Mouse (Mus musculus) adrenal gland, adult (tissue): Measurements from ENCODE around the gene Maea.
A peak's percentile ranks its signal among the peaks of the same experiment; 100 is the strongest.
"Not testable (repeated sequence)": the region's sequence is repeated elsewhere in the genome, so short reads cannot be mapped to it uniquely, and the experiment has no call there.

ENCODE experiments used
- DNase-seq, 2 experiments: peaks; one replicate each; pipeline ENCODE4 v3.0.0; 2022 to 2023; ENCODE audit warnings: low spot score in 1 of 2; ENCODE audit not compliant: inconsistent age in 2 of 2

Gene Maea

DNA sequence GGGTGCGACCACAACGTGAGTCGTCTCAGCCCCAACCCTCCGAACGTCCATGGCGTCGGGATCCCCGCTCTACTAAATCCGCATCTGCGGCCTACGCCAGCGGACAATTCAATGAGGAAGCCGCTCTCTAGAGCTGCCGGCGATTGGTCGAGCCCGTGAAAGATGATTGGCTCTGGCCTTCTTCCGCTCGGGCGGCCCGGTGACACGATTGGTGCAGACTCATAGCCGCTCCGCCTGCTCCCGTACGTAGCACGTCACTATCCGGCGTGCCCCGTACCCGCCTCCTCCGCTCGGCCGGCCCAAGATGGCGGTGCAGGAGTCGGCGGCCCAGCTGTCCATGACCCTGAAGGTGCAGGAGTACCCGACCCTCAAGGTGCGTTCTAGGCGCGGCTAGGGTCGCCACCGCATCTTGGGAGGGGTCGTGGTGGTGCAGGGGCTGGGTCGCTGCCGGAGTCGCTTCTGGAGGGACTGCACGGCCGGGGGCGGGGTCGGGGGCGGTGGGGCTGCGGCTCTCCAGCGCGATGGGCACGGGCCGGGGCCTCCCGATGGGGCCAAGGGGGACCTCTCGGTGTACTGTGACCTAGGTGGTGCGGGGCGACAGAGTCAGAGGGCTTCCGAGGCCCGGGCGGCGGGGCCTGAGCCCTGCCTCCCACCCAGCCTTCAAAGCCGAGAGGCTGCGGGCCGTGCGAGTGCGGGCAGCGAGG lies at the start of gene Maea:
TSS of gene Maea (plus strand) at position 237 of the 704 bp plus-strand sequence.
- peak; percentile 97 to 98 for DNase-seq

DNA sequence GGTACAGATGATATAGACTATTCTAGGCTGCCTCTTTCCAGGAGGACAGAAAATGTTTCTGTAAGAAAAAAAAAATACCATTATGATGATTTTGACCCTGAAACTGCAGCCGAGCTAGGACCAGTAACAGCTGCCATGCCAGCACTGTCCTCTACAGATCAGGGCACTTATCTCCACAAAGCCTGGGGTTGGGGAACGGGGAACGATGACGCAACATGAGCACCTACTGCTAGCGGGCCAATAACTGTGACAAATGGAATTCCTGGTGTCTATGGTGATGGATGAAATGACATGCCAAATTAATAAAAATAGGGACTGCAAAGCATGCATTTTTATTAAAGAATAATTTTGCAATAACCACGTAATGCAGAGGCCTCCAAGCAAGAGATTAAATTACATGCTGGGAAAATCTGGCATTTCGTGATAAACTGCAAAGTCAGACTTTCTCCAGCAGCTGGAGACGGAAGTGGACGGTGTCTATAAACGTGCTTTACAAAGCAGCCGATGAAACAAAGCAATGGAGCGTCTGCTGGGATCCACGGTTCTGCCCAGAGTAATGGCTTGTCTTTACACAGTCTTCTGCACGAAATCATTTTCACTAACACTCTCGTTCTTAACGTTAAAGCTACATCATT lies 41.4 kb upstream of the Maea start:
- DNase-seq, result peak in 1 of 2 experiments; percentile 24

DNA sequence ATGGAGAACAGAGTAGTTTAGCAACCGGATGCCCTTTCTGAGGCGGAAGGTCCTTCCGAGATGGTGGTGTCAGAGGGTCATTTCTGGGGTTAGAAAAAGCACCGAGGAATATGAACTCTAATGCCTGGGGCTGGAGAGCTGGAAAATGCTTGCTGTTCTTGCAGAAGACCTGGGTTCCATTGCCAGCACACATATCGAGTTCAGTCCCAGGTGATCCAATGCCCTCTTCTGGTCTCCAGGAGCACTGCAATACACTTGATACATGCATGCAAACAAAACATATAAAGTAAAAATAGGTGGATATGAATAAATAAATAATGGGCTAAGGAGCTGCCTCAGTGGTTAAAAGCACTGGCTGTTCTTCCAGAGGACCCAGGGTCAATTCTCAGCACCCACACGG lies 38.1 kb upstream of the Maea start:
- peak; percentile 9 to 46 for DNase-seq

DNA sequence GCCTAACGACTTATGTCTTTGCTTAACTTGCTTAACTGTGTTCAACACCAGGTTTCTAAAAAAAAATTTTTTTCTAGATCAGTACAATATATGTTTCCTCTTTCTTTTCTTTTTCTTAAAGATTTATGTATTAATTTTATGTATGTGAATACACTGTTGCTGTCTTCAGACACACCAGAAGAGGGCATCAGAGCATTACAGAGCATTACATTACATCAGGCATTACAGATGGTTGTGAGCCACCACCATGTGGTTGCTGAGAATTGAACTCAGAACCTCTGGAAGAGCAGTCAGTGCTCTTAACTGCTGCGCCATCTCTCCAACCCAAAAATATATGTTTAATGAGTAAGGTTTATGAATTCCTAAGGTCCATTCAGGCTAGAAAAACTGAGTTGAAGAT lies 33.5 kb upstream of the Maea start:
- DNase-seq, result no peak

DNA sequence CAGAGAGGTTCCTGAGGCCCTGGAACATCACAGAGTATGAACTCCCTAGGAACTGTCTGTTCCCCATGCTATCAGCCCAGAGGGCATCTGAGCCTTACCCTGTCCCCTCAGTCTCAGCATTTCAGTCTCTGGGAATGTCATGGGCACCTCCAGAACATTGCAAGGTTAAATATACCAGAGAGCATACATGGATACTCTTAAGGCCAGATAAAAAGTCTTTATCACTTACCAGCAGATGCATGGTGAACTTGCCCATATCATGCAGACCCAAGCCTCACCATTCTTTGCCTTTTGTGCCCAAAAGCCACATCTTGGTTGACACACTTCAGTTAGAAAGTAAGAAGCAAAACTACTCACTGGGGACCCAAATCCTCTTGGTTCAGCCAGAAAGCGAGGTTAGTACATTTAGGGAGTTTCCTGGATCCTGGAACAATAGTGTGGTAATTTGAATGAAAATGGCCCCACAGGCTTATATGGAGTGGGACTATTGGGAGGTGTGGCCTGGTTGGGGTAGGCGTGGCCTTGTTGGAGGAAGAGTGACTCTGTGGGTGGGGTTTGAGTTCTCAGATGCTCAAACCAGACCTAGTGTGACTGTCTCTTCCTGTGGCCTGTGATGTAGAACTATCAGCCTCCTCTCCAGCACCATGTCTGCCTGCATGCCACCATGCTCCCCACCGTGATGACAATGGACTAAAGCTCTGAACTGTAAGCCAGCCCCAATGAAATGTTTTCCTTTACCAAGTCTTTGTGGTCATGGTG lies 24.4 kb upstream of the Maea start:
- DNase-seq, result no peak

DNA sequence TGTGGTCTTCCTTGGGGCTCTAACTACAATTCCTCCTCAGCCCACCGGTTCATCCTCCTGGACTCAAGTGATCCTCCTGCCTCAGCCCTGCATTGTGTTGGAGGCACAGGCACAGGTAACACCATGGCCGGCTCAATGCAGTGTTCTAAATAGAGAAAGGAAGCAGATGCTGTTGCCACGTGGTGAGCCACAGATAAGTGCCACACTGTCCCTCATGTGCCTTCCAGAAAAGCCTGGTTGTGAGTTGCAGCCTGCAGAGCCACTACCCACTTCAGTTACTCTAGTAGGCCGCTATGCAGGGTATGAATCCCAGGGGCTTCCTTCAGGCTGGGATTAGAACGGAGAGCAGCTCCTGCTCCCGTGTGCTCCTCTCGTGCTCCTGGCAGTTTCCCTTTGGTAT lies 23.1 kb upstream of the Maea start:
- no peak for DNase-seq

DNA sequence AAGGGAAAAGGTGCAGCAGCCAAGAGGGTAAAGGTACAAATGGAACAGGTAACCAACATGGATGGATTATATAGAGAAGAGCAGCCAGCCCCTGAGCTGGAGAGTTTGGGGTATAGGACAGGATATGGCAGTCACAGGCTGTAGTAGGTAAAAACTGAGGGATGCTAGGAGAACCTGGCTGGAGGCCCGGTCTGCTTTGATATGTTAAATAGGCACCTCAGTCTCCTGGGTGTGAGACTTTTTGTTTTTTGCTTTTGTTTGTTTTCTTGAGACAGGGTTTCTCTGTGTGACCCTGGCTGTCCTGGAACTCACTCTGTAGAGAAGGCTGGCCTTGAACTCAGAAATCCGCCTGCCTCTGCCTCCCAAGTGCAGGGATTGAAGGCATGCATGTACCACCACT lies 10.8 kb upstream of the Maea start:
- no peak for DNase-seq

DNA sequence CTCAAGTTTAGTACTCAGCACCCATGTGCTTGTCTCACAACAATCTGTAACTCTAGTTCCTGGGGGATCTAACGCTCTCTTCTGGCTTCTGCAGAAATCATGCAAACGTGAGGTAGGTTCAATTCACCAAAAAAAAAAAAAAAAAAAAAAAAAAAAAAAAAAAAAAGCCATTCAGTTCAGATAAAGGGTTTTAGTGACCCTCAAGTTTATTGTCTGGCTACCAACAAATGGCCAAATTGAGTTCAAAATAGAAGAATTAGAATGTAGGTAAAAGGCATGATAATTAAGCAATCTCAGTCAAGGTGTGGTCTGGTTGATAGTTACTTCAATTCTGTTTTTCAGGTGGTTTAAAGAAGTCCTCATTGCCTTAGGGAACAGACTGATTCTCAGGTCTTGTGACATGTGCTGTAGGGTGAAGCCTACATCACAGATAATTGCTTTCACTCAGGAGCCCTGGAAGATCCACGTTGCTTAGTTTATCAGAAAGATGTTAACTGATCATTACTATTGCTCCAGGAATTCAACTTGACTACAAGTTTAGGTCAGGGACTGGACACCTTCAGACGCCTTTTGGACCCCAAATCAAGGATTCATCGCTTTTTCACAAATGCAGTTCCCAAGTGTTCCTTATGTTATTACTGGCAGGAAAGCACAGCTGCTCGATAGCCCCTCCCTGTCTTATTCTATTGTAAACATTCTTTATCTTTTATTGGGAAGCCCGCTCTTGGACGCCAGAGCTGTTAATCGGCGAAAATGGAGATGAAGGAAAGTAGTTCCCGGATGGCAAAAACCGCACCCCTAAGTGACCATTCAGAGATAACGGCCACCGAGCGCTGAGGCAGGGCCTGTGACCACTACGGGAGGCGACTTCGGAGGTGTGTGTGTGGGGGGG lies 682 bp upstream of the Maea start:
- no peak for DNase-seq

DNA sequence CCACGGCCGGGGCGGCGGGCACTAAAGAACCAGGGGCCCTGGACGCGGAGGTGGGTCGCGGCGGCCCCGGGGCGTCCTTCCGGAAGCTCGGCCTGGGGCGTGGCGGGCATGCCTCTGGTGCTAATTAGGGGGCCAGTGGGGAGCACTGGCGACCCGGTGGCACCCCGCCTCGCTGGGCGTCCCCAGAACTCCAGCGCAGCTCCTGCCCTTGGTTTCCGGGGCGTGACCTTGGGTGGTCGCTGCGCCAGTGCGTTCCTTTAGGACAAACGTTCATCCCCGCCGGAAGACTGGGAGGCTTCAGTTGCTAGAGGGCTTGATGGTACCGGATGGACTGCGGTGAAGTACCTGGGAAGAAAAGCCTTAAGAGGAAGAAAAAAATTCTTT lies 660 bp downstream of the Maea start:
- DNase-seq, result no peak

DNA sequence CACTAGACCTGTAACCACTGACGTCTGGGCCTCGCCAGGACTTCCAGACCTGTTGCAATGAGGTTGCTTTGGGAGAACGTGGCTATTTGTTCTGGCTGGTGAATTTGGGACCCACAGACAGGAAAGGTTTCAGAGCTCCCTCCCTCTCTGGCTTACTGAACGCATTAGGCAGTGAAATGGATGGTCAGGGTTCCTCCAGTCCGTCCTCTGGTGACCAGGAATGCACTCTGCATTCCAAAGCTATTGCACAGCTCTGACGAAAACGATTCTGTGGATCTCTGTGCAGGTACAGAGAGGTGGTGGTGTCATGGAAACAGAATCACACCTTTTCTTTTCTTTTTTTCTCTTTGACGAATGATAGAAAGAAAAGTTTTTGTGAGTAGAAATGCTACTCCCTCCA lies 1.9 kb downstream of the Maea start:
- DNase-seq, result no peak

DNA sequence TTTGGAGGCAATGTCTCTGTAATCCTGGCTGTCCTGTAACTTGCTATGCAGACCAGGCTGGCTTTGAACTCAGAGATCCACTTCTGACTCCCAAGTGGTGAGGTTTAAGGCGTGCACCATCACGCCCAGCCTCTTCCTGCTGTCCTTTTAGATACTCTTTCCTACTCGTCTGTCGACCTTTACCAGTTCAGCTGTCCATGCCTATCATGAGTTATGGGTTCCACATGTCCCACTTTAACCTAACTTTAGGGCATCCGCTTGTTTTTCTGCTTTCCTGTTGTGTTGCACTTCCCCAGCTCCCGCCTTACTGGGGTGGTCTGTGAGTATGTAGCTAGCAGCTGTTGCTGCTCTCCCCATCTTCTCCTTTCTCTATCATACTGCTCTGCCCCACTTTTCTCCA lies 5.9 kb downstream of the Maea start:
- DNase-seq, result no peak

DNA sequence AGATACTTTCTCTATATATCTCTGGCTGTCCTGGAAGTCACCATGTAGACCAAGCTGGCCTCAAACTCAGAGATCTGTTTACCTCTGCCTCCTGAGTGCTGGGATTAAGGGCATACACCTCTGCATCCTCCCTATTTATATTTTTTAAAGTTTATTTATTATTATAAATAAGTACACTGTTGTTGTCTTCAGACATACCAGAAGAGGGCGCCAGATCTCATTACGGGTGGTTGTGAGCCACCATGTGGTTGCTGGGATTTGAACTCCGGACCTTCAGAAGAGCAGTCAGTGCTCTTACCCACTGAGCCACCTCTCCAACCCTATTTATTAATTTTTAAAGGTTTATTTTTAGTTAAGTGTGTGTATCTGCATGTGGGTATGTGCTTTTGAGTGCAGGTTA lies 6.9 kb downstream of the Maea start:
- DNase-seq, result not testable (repeated sequence)

DNA sequence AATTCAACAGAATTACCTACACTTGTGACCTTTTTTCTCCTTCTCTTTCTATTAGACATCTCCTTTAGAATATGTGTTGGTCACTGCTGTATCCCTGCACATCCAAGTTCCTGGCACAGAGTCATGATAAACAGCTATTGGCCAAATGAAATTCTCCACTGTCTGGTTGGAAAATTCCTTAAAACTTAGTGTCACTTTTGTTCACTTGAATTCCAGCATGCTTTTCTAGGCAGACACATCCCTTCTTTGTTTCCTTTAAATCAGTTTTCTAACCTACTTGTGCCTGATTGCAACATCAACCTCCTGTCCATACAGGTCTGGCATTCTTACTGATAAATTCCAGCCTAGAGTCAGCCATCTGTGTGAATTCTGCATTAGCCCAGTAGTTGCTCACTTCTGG lies 7.5 kb downstream of the Maea start:
- no peak for DNase-seq

DNA sequence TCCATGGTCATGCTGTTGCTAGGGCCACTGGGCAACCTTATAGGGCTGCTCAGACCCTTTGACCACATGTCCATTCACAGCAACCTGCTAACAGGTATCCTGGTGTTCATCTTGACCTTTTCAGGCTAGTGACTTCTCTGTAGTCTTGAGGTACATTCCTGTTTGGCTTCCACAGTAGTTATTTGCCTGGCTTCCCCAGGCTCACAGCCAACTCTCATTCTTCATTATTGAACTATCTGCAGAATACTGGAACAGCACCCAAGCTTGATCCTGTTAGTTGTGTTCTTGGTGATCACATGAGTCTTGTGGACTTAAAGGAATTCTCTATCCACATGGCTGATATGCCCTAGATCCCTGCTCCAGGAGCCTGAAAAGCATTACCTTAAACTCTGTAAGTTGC lies 8.3 kb downstream of the Maea start:
- DNase-seq, result no peak

DNA sequence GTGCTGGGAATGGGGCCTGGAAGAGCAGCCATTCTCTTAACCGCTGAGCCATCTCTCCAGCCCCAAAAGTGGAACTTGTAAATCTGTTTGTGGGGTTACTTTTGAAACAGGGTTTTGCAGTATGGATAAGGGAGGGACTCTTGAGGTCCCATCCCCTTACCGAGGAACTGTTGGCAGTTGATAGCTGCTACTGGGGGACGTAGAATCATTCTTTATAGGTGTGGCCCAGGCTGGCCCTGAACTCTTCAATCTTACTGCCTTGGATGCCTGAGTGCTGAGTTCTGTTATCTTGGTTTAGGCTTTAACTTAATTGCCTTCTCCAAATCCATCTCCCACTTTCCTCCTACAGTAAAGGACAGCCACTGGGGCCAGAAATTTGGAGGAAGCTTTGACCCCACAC lies 8.8 kb downstream of the Maea start:
- DNase-seq, result no peak

DNA sequence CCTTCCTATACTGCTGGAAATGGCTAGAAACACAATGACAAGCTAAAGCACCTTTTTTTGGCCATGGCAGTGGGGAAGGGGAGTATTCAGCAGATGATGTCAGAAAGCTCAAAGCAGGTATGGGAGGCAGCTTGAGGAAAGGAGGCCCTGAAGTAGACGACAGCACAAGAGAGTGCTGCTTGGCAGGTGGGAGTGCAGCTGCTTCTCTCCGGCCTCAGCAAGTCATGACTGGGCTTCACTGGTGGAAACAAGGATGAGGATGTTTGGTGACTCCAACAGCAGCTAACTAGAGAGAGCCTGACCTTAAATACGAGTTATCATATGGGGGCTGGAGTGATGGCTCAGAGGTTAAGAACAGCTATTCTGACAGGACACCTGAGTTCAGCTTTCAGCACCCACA lies 12.3 kb downstream of the Maea start:
- no peak for DNase-seq

DNA sequence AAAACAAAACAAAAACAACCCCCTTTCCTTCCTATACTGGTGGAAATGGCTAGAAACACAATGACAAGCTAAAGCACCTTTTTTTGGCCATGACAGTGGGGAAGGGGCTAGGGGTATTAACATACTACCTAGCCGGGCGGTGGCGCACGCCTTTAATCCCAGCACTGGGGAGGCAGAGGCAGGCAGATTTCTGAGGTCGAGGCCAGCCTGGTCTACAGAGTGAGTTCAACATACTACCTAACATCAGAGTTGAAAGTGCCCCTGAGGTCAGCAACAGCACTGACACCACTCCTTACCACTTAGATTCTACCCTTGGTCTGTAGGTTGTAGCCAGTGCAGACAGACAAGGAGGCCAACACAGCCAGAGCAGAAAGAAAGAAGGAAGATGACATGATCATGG lies 13.9 kb downstream of the Maea start:
- DNase-seq, result no peak

DNA sequence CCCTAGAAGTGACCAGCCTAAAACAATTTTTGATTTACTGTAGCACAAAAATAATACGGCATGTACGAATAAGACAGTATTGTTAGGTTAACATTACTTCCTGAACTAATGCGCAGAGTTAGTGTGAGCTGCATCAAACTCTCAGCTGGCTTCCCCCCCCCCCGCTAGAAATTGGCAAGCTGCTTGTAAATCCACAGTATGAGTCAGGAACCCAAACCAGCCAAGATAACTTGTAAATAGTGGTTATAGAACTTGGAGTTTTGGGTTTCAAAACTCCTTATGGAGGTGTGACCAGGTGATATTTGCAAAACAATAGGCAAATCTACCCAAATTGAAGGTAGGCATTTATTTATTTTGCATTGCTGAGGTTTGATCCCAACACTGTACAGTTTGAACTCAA lies 14.4 kb downstream of the Maea start:
- no peak for DNase-seq

DNA sequence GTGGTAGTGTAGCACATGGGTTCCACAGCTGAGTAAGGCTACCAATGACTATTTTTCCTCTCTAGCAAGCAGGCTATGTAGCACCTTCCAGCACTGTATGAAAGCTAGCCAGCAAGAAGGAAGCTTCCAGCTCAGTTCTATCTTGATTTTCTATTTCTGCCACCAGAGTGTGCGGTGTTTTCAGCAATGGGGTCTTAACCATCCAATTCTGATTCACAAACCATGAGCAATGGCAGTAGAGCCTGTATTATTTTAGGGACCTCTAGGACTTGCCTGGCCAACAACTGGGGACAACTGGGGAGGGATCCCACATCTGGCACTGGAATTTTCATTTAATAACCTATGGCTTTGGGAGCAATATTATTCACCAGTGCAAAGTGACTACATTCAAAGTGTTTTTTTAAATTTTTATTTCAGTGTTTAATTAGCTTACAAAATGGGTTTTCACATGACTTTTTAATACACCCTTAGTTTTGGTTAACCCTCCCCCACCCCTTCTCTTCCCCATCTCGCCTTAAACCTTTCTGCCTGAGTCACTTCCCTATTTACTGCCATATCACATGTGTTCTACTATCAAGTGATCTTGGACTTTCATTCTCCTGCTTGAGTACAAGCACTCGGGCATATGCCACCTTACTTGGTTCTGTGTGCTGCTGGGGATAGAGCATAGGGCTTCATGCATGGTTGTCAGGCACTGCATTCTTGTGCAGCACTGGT lies 16.4 kb downstream of the Maea start:
- DNase-seq, result no peak

DNA sequence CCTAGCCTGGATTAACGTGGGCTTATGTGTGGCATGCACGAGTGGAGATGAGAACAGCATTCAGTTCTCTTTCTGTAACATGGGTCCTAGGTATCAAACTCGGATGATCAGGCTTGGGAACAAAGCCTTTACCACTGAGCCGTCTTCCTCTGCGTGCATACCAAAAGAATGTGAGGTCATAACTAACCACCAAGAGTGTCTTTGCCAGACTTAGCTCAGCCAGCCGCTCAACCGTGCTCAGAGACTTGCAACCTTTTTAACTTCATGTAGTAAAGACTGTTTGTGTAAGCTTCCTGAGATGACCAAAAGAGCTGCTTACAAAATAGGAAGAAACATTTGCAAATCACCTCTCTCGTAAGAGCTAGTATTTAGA lies 16.9 kb downstream of the Maea start:
- no peak for DNase-seq

DNA sequence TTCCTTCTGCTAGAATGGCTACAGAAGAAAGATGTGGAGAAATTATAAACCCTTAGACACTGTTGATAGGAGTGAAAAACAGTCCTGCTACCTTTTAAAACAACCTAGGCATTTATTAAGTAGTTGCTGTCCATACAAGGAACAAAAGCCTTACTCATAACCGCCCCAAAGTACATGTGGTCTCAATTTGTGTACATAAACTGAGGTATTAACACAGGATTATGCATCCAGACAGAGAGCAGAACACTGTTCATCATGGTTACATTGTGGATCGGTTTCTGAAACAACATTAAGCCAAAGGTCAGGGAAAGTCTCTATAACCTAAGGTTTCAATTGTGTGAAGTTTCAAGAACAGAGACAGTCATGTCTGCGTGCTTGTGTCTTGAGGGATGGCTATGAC lies 17.7 kb downstream of the Maea start:
- no peak for DNase-seq
